Mouse (Mus musculus): ENCODE results near the gene Gdi1.

DNA sequence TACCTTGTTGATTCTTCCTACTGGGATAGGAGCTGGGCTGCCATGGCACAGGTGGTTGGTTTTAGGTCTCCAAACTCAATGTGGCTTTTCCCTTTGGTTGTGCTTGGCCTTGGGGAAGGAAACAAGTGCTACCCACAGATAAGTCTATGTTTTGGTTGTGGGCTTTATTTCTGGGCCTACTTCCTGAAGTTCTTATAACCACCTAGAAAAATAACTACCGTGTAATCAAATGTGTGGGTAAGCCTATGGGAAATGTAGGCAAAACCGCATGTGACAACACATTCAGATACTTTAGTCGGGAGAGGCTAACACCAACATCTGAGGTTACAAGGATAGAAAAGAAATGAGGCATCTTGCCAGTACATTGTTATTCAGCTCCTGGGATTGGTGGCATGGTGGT, 47.1 kb upstream of the Gdi1 start:
- no peak for TF ChIP-seq CTCF (IDR thresholded peaks at IDR 0.05; ENCODE audit: insufficient read depth, low read depth, low read length)
- TF ChIP-seq POLR2A (IDR thresholded peaks at IDR 0.05; ENCODE audit: insufficient read depth, low read depth, low read length): no peak

Data from olfactory bulb, adult 2 months (tissue).